Mouse (Mus musculus): ENCODE measurements around the gene Cped1.

DNA sequence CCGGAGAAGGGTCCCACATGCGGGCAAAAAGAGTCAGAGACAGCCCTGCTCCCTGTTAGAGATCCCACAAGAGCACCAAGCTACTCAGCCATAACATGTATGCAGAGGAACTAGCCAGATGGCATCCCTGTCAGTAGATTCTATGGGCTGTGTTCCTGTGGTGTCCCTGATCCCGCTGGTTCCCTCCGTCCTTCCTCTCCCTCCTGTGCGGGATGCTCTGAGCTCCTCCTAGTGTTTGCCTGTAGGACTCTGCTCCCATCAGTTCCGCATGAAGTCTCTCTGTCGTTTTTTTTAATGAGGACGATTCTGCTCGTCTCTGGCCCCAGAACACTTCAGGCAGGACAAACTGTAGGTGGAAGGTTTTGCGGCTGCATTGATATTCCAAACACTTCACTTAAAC is 151.1 kb downstream of the Cped1 start:
- TF ChIP-seq EP300 (IDR thresholded peaks at IDR 0.05; ENCODE audit: low read depth) = no peak
- no peak for TF ChIP-seq CTCF (IDR thresholded peaks at IDR 0.05; ENCODE audit: low read depth)
